In the genomic region with DNA sequence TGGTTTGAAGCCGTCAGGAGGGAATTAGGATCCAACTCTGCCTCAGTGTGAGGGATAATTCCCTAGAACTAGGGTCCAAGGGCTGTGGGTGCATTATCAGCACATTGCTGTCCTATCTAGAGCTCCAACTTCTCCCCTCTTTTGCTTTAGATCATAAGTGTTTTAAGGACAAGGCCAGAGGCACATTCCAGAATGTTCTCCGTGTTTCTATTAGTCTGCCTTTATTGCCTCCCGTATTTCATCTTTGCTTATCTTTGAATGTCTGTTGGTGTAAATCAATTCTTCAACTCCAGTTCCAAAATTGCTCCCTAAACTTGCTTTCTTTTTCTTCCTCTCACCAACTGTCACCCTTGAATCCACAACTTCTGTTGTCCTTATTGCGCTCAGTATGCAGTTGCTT, we compare ENCODE assay signal across 17 mouse cellular contexts. TPM values are rescaled to one million over a fixed set of nuclear protein-coding genes. Genes with fewer than 3 reads are reported as not detected.
"Had no signal": no experiment of that assay in that cellular context is flagged by ENCODE, and none has a peak within 500 bp of the region (broad histone marks: within the 10 kb centered on the region; RNA-seq: fewer than 3 reads in every experiment).

No protein-coding gene starts in this region.

- H3K27me3 ChIP-seq: midbrain, embryonic 12.5 days; neural tube, embryonic 13.5 days; stomach, embryonic 15.5 days had no signal

- H3K4me1 ChIP-seq: midbrain, embryonic 12.5 days; neural tube, embryonic 13.5 days; stomach, embryonic 15.5 days had no signal

- H3K4me3 ChIP-seq: limb, embryonic 13.5 days; midbrain, embryonic 12.5 days; neural tube, embryonic 13.5 days; stomach, embryonic 15.5 days had no signal

- H3K36me3 ChIP-seq: limb, embryonic 13.5 days; midbrain, embryonic 12.5 days; neural tube, embryonic 13.5 days; stomach, embryonic 15.5 days had no signal

- DNase-seq: left cerebral cortex, postnatal 4 days; retina, postnatal 1 day; right cerebral cortex, postnatal 4 days; thymus, postnatal 36 days had no signal

- H3K27ac ChIP-seq: hindbrain, postnatal 0 days; limb, embryonic 13.5 days; liver, embryonic 14.5 days; midbrain, embryonic 12.5 days; neural tube, embryonic 13.5 days; stomach, embryonic 15.5 days had no signal

RNA-seq across cellular contexts. Expression of gene Fmo6, which starts 4.9 kb away (rescaled TPM):
- total RNA-seq: hindbrain, postnatal 0 days; layer of hippocampus, postnatal 25 days; left cerebral cortex, postnatal 10 days; left cerebral cortex, postnatal 4 days; liver, adult 2 months; megakaryocyte-erythroid progenitor cell, adult 5-6 weeks had no signal
- polyA plus RNA-seq: hindbrain, postnatal 0 days; liver, adult 2 months; liver, embryonic 14.5 days; midbrain, embryonic 12.5 days; midbrain, embryonic 16.5 days; neural tube, embryonic 13.5 days; spleen, adult 2 months; thymus, postnatal 0 days had no signal

RNA-seq across cellular contexts. Expression of gene Fmo2, which starts 33.9 kb away (rescaled TPM):
- total RNA-seq: megakaryocyte-erythroid progenitor cell, adult 5-6 weeks had no signal

RNA-seq across cellular contexts. Expression of gene Fmo3, which starts 51.9 kb away (rescaled TPM):
- total RNA-seq: hindbrain, postnatal 0 days; layer of hippocampus, postnatal 25 days; left cerebral cortex, postnatal 10 days; left cerebral cortex, postnatal 4 days; megakaryocyte-erythroid progenitor cell, adult 5-6 weeks had no signal
- polyA plus RNA-seq: hindbrain, postnatal 0 days; limb, embryonic 13.5 days; liver, embryonic 14.5 days; midbrain, embryonic 12.5 days; midbrain, embryonic 16.5 days; neural tube, embryonic 13.5 days had no signal
